Comparison of ENCODE assay signal across 19 mouse cellular contexts in genomic region chr7:128402577-128402976, GRCm38 (mm10). TPM values are rescaled to one million over a fixed set of nuclear protein-coding genes. Genes with fewer than 3 reads are reported as not detected.
DNase-seq lines count a peak whose midpoint lies in the region; ATAC-seq lines count a peak whose summit lies in the region.
"Had no signal": no experiment of that assay in that cellular context is flagged by ENCODE, and none has a peak within 500 bp of the region (broad histone marks: within the 10 kb centered on the region; RNA-seq: fewer than 3 reads in every experiment).

No protein-coding gene starts in this region.

- WGBS in liver, embryonic 13.5 days (ENCODE audit: insufficient replicate concordance) = 53% methylated on average over 8 of the region's 8 CpGs
- 90% methylated on average over 8 of the region's 8 CpGs for WGBS in midbrain, embryonic 14.5 days

- no peak for DNase-seq in liver, embryonic 13.5 days
- no peak for DNase-seq in midbrain, embryonic 14.5 days
- no peak for DNase-seq in right cerebral cortex, postnatal 25 days
- DNase-seq: cerebellum, adult 18-20 months; cerebellum, adult 9-11 months; cerebellum, postnatal 36 days; gastrocnemius, postnatal 36 days; heart, adult 11 months had no signal

- no peaks in the 10 kb centered on the region for H3K27me3 ChIP-seq in erythroblast, embryonic 14.5 days (ENCODE audit: control insufficient read depth)
- H3K27me3 ChIP-seq in megakaryocyte, embryonic 14.5 days (replicated peaks) = no peaks in the 10 kb centered on the region
- no peaks in the 10 kb centered on the region for H3K27me3 ChIP-seq in liver, embryonic 13.5 days
- H3K27me3 ChIP-seq in midbrain, embryonic 14.5 days (ENCODE audit: control insufficient read depth, insufficient read depth, low read length) = no peaks in the 10 kb centered on the region
- H3K27me3 ChIP-seq: embryonic facial prominence, embryonic 13.5 days; hindbrain, embryonic 15.5 days had no signal

- peak overlapping the region; percentile 81 for H3K27ac ChIP-seq in liver, embryonic 13.5 days
- H3K27ac ChIP-seq in midbrain, embryonic 14.5 days (replicated peaks; ENCODE audit: low read depth, low read length) = no peak overlapping the region
- H3K27ac ChIP-seq: embryonic facial prominence, embryonic 13.5 days; forebrain, embryonic 10.5 days; hindbrain, embryonic 15.5 days had no signal

- 0 out of 2 replicates have a peak overlapping the region, but pooled peaks have one; percentile 6 for H3K4me2 ChIP-seq in liver, embryonic 13.5 days
- no peak overlapping the region for H3K4me2 ChIP-seq in midbrain, embryonic 14.5 days (ENCODE audit: low read length)
- H3K4me2 ChIP-seq: embryonic facial prominence, embryonic 13.5 days; heart, embryonic 11.5 days; hindbrain, embryonic 15.5 days had no signal

- H3K4me1 ChIP-seq in erythroblast, embryonic 14.5 days (ENCODE audit: control insufficient read depth) = peaks cover 73% of the 10 kb centered on the region
- peaks cover 99% of the 10 kb centered on the region for H3K4me1 ChIP-seq in megakaryocyte, embryonic 14.5 days
- peaks cover 82% of the 10 kb centered on the region for H3K4me1 ChIP-seq in liver, embryonic 13.5 days (replicated peaks)
- no peaks in the 10 kb centered on the region for H3K4me1 ChIP-seq in midbrain, embryonic 14.5 days (ENCODE audit: control insufficient read depth, insufficient read depth, low read length)
- H3K4me1 ChIP-seq: forebrain, embryonic 10.5 days; hindbrain, embryonic 15.5 days had no signal

- peaks cover 52% of the 10 kb centered on the region for H3K36me3 ChIP-seq in erythroblast, embryonic 14.5 days (ENCODE audit: control insufficient read depth)
- H3K36me3 ChIP-seq in megakaryocyte, embryonic 14.5 days (replicated peaks; ENCODE audit: low read length) = peaks cover 97% of the 10 kb centered on the region
- peaks cover 19% of the 10 kb centered on the region for H3K36me3 ChIP-seq in liver, embryonic 13.5 days
- H3K36me3 ChIP-seq in midbrain, embryonic 14.5 days (ENCODE audit: control insufficient read depth, insufficient read depth, low read length) = 0 out of 2 replicates have a peak, but pooled peaks cover 3% of the 10 kb centered on the region
- H3K36me3 ChIP-seq: embryonic facial prominence, embryonic 13.5 days; forebrain, embryonic 10.5 days had no signal

- no peak for ATAC-seq in erythroblast, adult 5-6 weeks (replicated peaks; ENCODE audit: low FRiP score, poor library complexity, severe bottlenecking)
- ATAC-seq in megakaryocyte, adult 5-6 weeks (ENCODE audit: poor library complexity, severe bottlenecking) = no peak
- peak; percentile 53 for ATAC-seq in liver, embryonic 13.5 days (ENCODE audit: low read depth)
- ATAC-seq in midbrain, embryonic 14.5 days (ENCODE audit: low FRiP score, low TSS enrichment) = no peak
- ATAC-seq: CD4-positive, CD25-positive, alpha-beta regulatory T cell, adult 4 months; forebrain, embryonic 14.5 days; intestine, embryonic 16.5 days had no signal

- H3K9me3 ChIP-seq in erythroblast, embryonic 14.5 days (ENCODE audit: control insufficient read depth, low read length) = peaks cover 8% of the 10 kb centered on the region
- H3K9me3 ChIP-seq in megakaryocyte, embryonic 14.5 days = peaks cover 5% of the 10 kb centered on the region; the same call in 1 of the 2 replicates
- no peaks in the 10 kb centered on the region for H3K9me3 ChIP-seq in liver, embryonic 13.5 days (replicated peaks)
- no peaks in the 10 kb centered on the region for H3K9me3 ChIP-seq in midbrain, embryonic 14.5 days (ENCODE audit: control insufficient read depth, low read length)
- H3K9me3 ChIP-seq: embryonic facial prominence, embryonic 13.5 days; forebrain, embryonic 10.5 days; hindbrain, embryonic 15.5 days had no signal

- H3K4me3 ChIP-seq in erythroblast, embryonic 14.5 days (replicated peaks) = peak overlapping the region; percentile 17
- H3K4me3 ChIP-seq in megakaryocyte, embryonic 14.5 days (replicated peaks) = peak overlapping the region; percentile 86
- no peak overlapping the region for H3K4me3 ChIP-seq in liver, embryonic 13.5 days (replicated peaks)
- no peak overlapping the region for H3K4me3 ChIP-seq in midbrain, embryonic 14.5 days (replicated peaks; ENCODE audit: low read depth, low read length)
- H3K4me3 ChIP-seq: embryonic facial prominence, embryonic 13.5 days; forebrain, embryonic 10.5 days; hindbrain, embryonic 15.5 days had no signal

- H3K9ac ChIP-seq in liver, embryonic 13.5 days = 0 out of 2 replicates have a peak overlapping the region, but pooled peaks have one; percentile 10
- H3K9ac ChIP-seq in midbrain, embryonic 14.5 days (replicated peaks; ENCODE audit: low read length) = no peak overlapping the region
- H3K9ac ChIP-seq: embryonic facial prominence, embryonic 13.5 days; hindbrain, embryonic 15.5 days had no signal

RNA-seq across cellular contexts. Expression of gene Rgs10, which starts 16.0 kb away (rescaled TPM):
- 4.1 TPM in 2 replicates for polyA plus RNA-seq in erythroblast, embryonic 14.5 days (2012)
- total RNA-seq in erythroblast, adult 5-6 weeks (2015; ENCODE audit: low replicate concordance) = 21.9 and 24.5 TPM in 2 replicates
- 22.7 and 44.9 TPM in 2 replicates for total RNA-seq in erythroblast, adult 5-6 weeks (2017; ENCODE audit: low replicate concordance)
- 650 and 1,157 TPM in 2 replicates for polyA plus RNA-seq in megakaryocyte, embryonic 14.5 days (2012; ENCODE audit: insufficient read depth, low replicate concordance)
- 155 and 159 TPM in 2 replicates for total RNA-seq in megakaryocyte, adult 5-6 weeks (2015)
- total RNA-seq in megakaryocyte, adult 5-6 weeks (2017) = 158 and 165 TPM in 2 replicates
- 48.5 and 54.6 TPM in 2 replicates for polyA plus RNA-seq in liver, embryonic 13.5 days (2015; fragmentation: Nextera tagmentation; extraction: Ambion mirVana)
- 43.6 and 57.5 TPM in 2 replicates for polyA plus RNA-seq in midbrain, embryonic 14.5 days (2014; fragmentation: Nextera tagmentation; extraction: Ambion mirVana)

RNA-seq across cellular contexts. Expression of gene Tial1, which starts 58.9 kb away (rescaled TPM):
- 6.8 and 7.4 TPM in 2 replicates for polyA plus RNA-seq in erythroblast, embryonic 14.5 days (2012)
- total RNA-seq in erythroblast, adult 5-6 weeks (2015; ENCODE audit: low replicate concordance) = 65.6 and 74.4 TPM in 2 replicates
- total RNA-seq in erythroblast, adult 5-6 weeks (2017; ENCODE audit: low replicate concordance) = 52.6 and 91.2 TPM in 2 replicates
- polyA plus RNA-seq in megakaryocyte, embryonic 14.5 days (2012; ENCODE audit: insufficient read depth, low replicate concordance) = 63.5 and 82.1 TPM in 2 replicates
- total RNA-seq in megakaryocyte, adult 5-6 weeks (2015) = 166 and 174 TPM in 2 replicates
- 48.4 and 59.1 TPM in 2 replicates for total RNA-seq in megakaryocyte, adult 5-6 weeks (2017)
- polyA plus RNA-seq in liver, embryonic 13.5 days (2015; fragmentation: Nextera tagmentation; extraction: Ambion mirVana) = 11.3 and 16.7 TPM in 2 replicates
- polyA plus RNA-seq in midbrain, embryonic 14.5 days (2014; fragmentation: Nextera tagmentation; extraction: Ambion mirVana) = 44.1 and 44.7 TPM in 2 replicates

Comparison
In these comparisons a context has a peak if more than half of its experiments do, and no peak if none do; other contexts are left out.
1. H3K4me3 ChIP-seq: peak in erythroblast, embryonic 14.5 days (single experiment) and megakaryocyte, embryonic 14.5 days (single experiment); none in liver, embryonic 13.5 days (single experiment) and midbrain, embryonic 14.5 days (single experiment).
2. RNA of gene Rgs10, which starts 16.0 kb away (polyA plus RNA-seq): 650 to 1,157 TPM in megakaryocyte, embryonic 14.5 days; 48.5 to 54.6 TPM in liver, embryonic 13.5 days, 43.6 to 57.5 TPM in midbrain, embryonic 14.5 days and 4.1 TPM in erythroblast, embryonic 14.5 days; every median in the first group is over 10 times any median in the second.